Mouse (Mus musculus): ENCODE measurements around the gene Nbl1. TPM values are rescaled to one million over a fixed set of nuclear protein-coding genes. Genes with fewer than 3 reads are reported as not detected.

Gene Nbl1
- polyA plus RNA-seq, 1 experiment from 2014 or later, result 91.6 TPM

DNA sequence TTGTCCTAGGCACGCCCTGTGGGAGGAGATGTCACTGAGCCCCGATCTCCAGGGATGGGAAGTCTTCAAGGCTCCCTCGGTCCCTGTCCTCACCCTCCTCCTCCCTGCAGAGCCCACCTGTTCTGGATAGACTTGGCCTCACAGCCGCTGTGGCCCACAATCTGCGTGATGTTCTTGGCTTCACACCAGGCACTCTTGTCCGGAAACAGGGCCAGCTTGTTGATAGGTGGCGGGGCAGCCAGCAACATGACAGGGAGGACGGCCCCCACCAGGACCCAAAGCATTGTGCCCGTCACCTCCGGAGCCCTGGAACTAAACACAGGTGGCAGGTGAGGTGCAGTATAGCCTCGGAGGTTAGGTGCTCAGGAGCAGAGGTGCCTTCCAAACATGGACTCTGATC, 7.5 kb downstream of the Nbl1 start:
- no peak overlapping the region for H3K4me3 ChIP-seq (ENCODE audit: low read depth, low read length)
- H3K9ac ChIP-seq (replicated peaks; ENCODE audit: low read length), result no peak overlapping the region
- H3K4me1 ChIP-seq (ENCODE audit: control insufficient read depth, insufficient read depth, low read length), result peaks cover 4% of the 10 kb centered on the region
- no peak overlapping the region for H3K27ac ChIP-seq (replicated peaks; ENCODE audit: low read depth, low read length)
- 75% methylated on average over 11 of the region's 11 CpGs for WGBS
- no peak overlapping the region for H3K4me2 ChIP-seq (ENCODE audit: low read depth, low read length)
- H3K36me3 ChIP-seq (replicated peaks; ENCODE audit: control insufficient read depth, insufficient read depth, low read depth, low read length), result no peaks in the 10 kb centered on the region
- DNase-seq (ENCODE audit: low spot score), result no peak
- no peak for ATAC-seq (replicated peaks; ENCODE audit: insufficient number of reproducible peaks, low FRiP score, low TSS enrichment, low read depth)
- H3K9me3 ChIP-seq (replicated peaks; ENCODE audit: control insufficient read depth, low read length), result no peaks in the 10 kb centered on the region
- H3K27me3 ChIP-seq (ENCODE audit: control insufficient read depth, insufficient read depth, low read length), result no peaks in the 10 kb centered on the region

GRCm38 (mm10) chr4:139082790-139083564, 9.8 kb downstream of the Nbl1 start:
- ATAC-seq (replicated peaks; ENCODE audit: insufficient number of reproducible peaks, low FRiP score, low TSS enrichment, low read depth) (peak; percentile 52; the same call in 1 of the 2 replicates), DNase-seq (ENCODE audit: low spot score) (peak; percentile 69)
- WGBS, result 46% methylated on average over 12 of the region's 12 CpGs
- H3K9ac ChIP-seq (replicated peaks; ENCODE audit: low read length), result peak overlapping the region; percentile 13; the same call in 1 of the 2 replicates
- no peaks in the 10 kb centered on the region for H3K36me3 ChIP-seq (replicated peaks; ENCODE audit: control insufficient read depth, insufficient read depth, low read depth, low read length)
- H3K9me3 ChIP-seq (replicated peaks; ENCODE audit: control insufficient read depth, low read length), result no peaks in the 10 kb centered on the region
- H3K27me3 ChIP-seq (ENCODE audit: control insufficient read depth, insufficient read depth, low read length), result no peaks in the 10 kb centered on the region
- H3K4me2 ChIP-seq (ENCODE audit: low read depth, low read length), result no peak overlapping the region
- H3K4me3 ChIP-seq (ENCODE audit: low read depth, low read length), result no peak overlapping the region
- H3K27ac ChIP-seq (replicated peaks; ENCODE audit: low read depth, low read length), result no peak overlapping the region
- peaks cover 4% of the 10 kb centered on the region for H3K4me1 ChIP-seq (ENCODE audit: control insufficient read depth, insufficient read depth, low read length)

GRCm38 (mm10) chr4:139081270-139081931, 11.4 kb downstream of the Nbl1 start:
- Histone ChIP-seq H3K27me3 (ENCODE audit: control insufficient read depth, insufficient read depth, low read length) (peaks cover 7% of the 10 kb centered on the region), H3K27ac (replicated peaks; ENCODE audit: low read depth, low read length) (no peak overlapping the region), H3K9ac (replicated peaks; ENCODE audit: low read length) (no peak overlapping the region), H3K36me3 (replicated peaks; ENCODE audit: control insufficient read depth, insufficient read depth, low read depth, low read length) (no peaks in the 10 kb centered on the region), H3K4me1 (ENCODE audit: control insufficient read depth, insufficient read depth, low read length) (peaks cover 4% of the 10 kb centered on the region), H3K9me3 (replicated peaks; ENCODE audit: control insufficient read depth, low read length) (no peaks in the 10 kb centered on the region), H3K4me2 (ENCODE audit: low read depth, low read length) (no peak overlapping the region), H3K4me3 (ENCODE audit: low read depth, low read length) (no peak overlapping the region)
- no peak for DNase-seq (ENCODE audit: low spot score)
- 71% methylated on average over 18 of the region's 18 CpGs for WGBS
- ATAC-seq (replicated peaks; ENCODE audit: insufficient number of reproducible peaks, low FRiP score, low TSS enrichment, low read depth), result no peak

- Histone ChIP-seq H3K4me2 (ENCODE audit: low read depth, low read length) (no peak overlapping the region), H3K36me3 (replicated peaks; ENCODE audit: control insufficient read depth, insufficient read depth, low read depth, low read length) (no peaks in the 10 kb centered on the region), H3K4me1 (ENCODE audit: control insufficient read depth, insufficient read depth, low read length) (peaks cover 4% of the 10 kb centered on the region), H3K9ac (replicated peaks; ENCODE audit: low read length) (no peak overlapping the region), H3K4me3 (ENCODE audit: low read depth, low read length) (no peak overlapping the region), H3K9me3 (replicated peaks; ENCODE audit: control insufficient read depth, low read length) (no peaks in the 10 kb centered on the region), H3K27me3 (ENCODE audit: control insufficient read depth, insufficient read depth, low read length) (peaks cover 15% of the 10 kb centered on the region), H3K27ac (replicated peaks; ENCODE audit: low read depth, low read length) (no peak overlapping the region)
- no peak for ATAC-seq (replicated peaks; ENCODE audit: insufficient number of reproducible peaks, low FRiP score, low TSS enrichment, low read depth)
- DNase-seq (ENCODE audit: low spot score), result no peak
- WGBS, result 92% methylated on average over 7 of the region's 7 CpGs
Observed at GRCm38 (mm10) chr4:139080259-139080658, 12.5 kb downstream of the Nbl1 start.

DNA sequence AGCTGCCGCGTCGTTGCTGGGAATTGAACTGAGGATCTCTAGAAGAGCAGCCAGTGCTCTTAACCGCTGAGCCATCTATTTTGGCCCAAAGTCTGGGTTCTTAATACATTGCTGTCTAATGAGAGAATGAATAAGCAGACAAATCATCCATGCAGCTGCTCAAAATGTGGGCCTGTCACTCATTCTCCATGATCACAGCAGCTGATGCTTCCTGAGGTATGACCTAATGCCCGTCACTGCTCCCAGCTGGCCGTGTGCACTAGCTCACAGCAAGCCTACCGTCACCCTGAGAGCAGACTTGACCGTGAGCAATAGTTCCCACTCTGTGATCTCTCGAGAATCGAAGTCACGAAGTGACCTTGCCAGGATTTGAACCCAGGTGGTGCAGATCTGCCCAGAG, 13.4 kb downstream of the Nbl1 start:
- H3K27ac ChIP-seq (replicated peaks; ENCODE audit: low read depth, low read length), result no peak overlapping the region

GRCm38 (mm10) chr4:139078726-139079125, 14.1 kb downstream of the Nbl1 start:
- Histone ChIP-seq H3K4me1 (ENCODE audit: control insufficient read depth, insufficient read depth, low read length) (peaks cover 6% of the 10 kb centered on the region), H3K27me3 (ENCODE audit: control insufficient read depth, insufficient read depth, low read length) (peaks cover 31% of the 10 kb centered on the region), H3K4me2 (ENCODE audit: low read depth, low read length) (no peak overlapping the region), H3K4me3 (ENCODE audit: low read depth, low read length) (no peak overlapping the region), H3K9me3 (replicated peaks; ENCODE audit: control insufficient read depth, low read length) (no peaks in the 10 kb centered on the region), H3K36me3 (replicated peaks; ENCODE audit: control insufficient read depth, insufficient read depth, low read depth, low read length) (no peaks in the 10 kb centered on the region), H3K27ac (replicated peaks; ENCODE audit: low read depth, low read length) (no peak overlapping the region), H3K9ac (replicated peaks; ENCODE audit: low read length) (no peak overlapping the region)
- 18% methylated on average over 4 of the region's 4 CpGs for WGBS
- peak; percentile 61 for DNase-seq (ENCODE audit: low spot score)
- ATAC-seq (replicated peaks; ENCODE audit: insufficient number of reproducible peaks, low FRiP score, low TSS enrichment, low read depth), result no peak

More for the DNA sequence above, 13.4 kb downstream of the Nbl1 start:
- no peak overlapping the region for H3K4me3 ChIP-seq (ENCODE audit: low read depth, low read length)
- ATAC-seq (replicated peaks; ENCODE audit: insufficient number of reproducible peaks, low FRiP score, low TSS enrichment, low read depth), result no peak
- WGBS, result 78% methylated on average over 11 of the region's 11 CpGs
- peaks cover 23% of the 10 kb centered on the region for H3K27me3 ChIP-seq (ENCODE audit: control insufficient read depth, insufficient read depth, low read length)
- no peak overlapping the region for H3K4me2 ChIP-seq (ENCODE audit: low read depth, low read length)
- no peaks in the 10 kb centered on the region for H3K36me3 ChIP-seq (replicated peaks; ENCODE audit: control insufficient read depth, insufficient read depth, low read depth, low read length)
- peaks cover 6% of the 10 kb centered on the region for H3K4me1 ChIP-seq (ENCODE audit: control insufficient read depth, insufficient read depth, low read length)
- H3K9ac ChIP-seq (replicated peaks; ENCODE audit: low read length), result no peak overlapping the region
- H3K9me3 ChIP-seq (replicated peaks; ENCODE audit: control insufficient read depth, low read length), result no peaks in the 10 kb centered on the region
- DNase-seq (ENCODE audit: low spot score), result no peak

- peaks cover 4% of the 10 kb centered on the region for H3K4me1 ChIP-seq (ENCODE audit: control insufficient read depth, insufficient read depth, low read length)
- no peak overlapping the region for H3K4me3 ChIP-seq (ENCODE audit: low read depth, low read length)
- no peak for ATAC-seq (replicated peaks; ENCODE audit: insufficient number of reproducible peaks, low FRiP score, low TSS enrichment, low read depth)
- 24% methylated on average over 2 of the region's 2 CpGs for WGBS
- peaks cover 35% of the 10 kb centered on the region for H3K27me3 ChIP-seq (ENCODE audit: control insufficient read depth, insufficient read depth, low read length)
- no peaks in the 10 kb centered on the region for H3K36me3 ChIP-seq (replicated peaks; ENCODE audit: control insufficient read depth, insufficient read depth, low read depth, low read length)
- no peak overlapping the region for H3K9ac ChIP-seq (replicated peaks; ENCODE audit: low read length)
- no peaks in the 10 kb centered on the region for H3K9me3 ChIP-seq (replicated peaks; ENCODE audit: control insufficient read depth, low read length)
- peak; percentile 70 for DNase-seq (ENCODE audit: low spot score)
- no peak overlapping the region for H3K27ac ChIP-seq (replicated peaks; ENCODE audit: low read depth, low read length)
- H3K4me2 ChIP-seq (ENCODE audit: low read depth, low read length), result no peak overlapping the region
Observed at GRCm38 (mm10) chr4:139078313-139078712, 14.5 kb downstream of the Nbl1 start.

GRCm38 (mm10) chr4:139075915-139076314, 16.9 kb downstream of the Nbl1 start:
- no peak overlapping the region for H3K27ac ChIP-seq (replicated peaks; ENCODE audit: low read depth, low read length)
- no peak overlapping the region for H3K4me3 ChIP-seq (ENCODE audit: low read depth, low read length)
- no peaks in the 10 kb centered on the region for H3K36me3 ChIP-seq (replicated peaks; ENCODE audit: control insufficient read depth, insufficient read depth, low read depth, low read length)
- 16% methylated on average over 5 of the region's 5 CpGs for WGBS
- no peak overlapping the region for H3K9ac ChIP-seq (replicated peaks; ENCODE audit: low read length)
- H3K9me3 ChIP-seq (replicated peaks; ENCODE audit: control insufficient read depth, low read length), result no peaks in the 10 kb centered on the region
- peaks cover 42% of the 10 kb centered on the region for H3K27me3 ChIP-seq (ENCODE audit: control insufficient read depth, insufficient read depth, low read length)
- DNase-seq (ENCODE audit: low spot score) (no peak), ATAC-seq (replicated peaks; ENCODE audit: insufficient number of reproducible peaks, low FRiP score, low TSS enrichment, low read depth) (no peak)
- no peak overlapping the region for H3K4me2 ChIP-seq (ENCODE audit: low read depth, low read length)
- H3K4me1 ChIP-seq (ENCODE audit: control insufficient read depth, insufficient read depth, low read length), result 0 out of 2 replicates have a peak, but pooled peaks cover 2% of the 10 kb centered on the region

All from embryonic facial prominence, embryonic 11.5 days (tissue).